Mouse (Mus musculus): Measurements from ENCODE around the gene Zbtb2. TPM values are rescaled to one million over a fixed set of nuclear protein-coding genes. Genes with fewer than 3 reads are reported as not detected.

The Zbtb2 gene
- total and polyA plus RNA-seq, 2 experiments from 2014 or later: 14.8 to 17.7 TPM

- H3K4me2 ChIP-seq (ENCODE audit: low read depth, low read length, poor library complexity, severe bottlenecking): peak overlapping the region; percentile 92
- H3K27ac ChIP-seq (ENCODE audit: low read depth, low read length): no peak overlapping the region
- peaks cover 21% of the 10 kb centered on the region for H3K4me1 ChIP-seq (ENCODE audit: insufficient read depth, low read length)
- no peak for TF ChIP-seq CTCF (IDR thresholded peaks at IDR 0.05)
- H3K9me3 ChIP-seq (ENCODE audit: low read length): no peaks in the 10 kb centered on the region
- H3K4me3 ChIP-seq (ENCODE audit: low read depth, low read length): peak overlapping the region; percentile 94
- 41% methylated on average over 5 of the region's 5 CpGs for WGBS
- no peak overlapping the region; the same call in 1 of the 2 replicates for H3K9ac ChIP-seq (replicated peaks; ENCODE audit: low read length, poor library complexity, severe bottlenecking)
- ATAC-seq (ENCODE audit: low FRiP score): no peak
- DNase-seq (ENCODE audit: low spot score): no peak
- H3K27me3 ChIP-seq (ENCODE audit: insufficient read depth, low read length): no peaks in the 10 kb centered on the region
- 0 out of 2 replicates have a peak, but pooled peaks cover 4% of the 10 kb centered on the region for H3K36me3 ChIP-seq (ENCODE audit: insufficient read depth, low read length)
These were observed 1.7 kb upstream of the Zbtb2 start for GRCm38 (mm10) chr10:4389461-4390112.

GRCm38 (mm10) chr10:4389036-4389435 is 1.1 kb upstream of the Zbtb2 start:
- DNase-seq (ENCODE audit: low spot score): no peak
- no peaks in the 10 kb centered on the region for H3K9me3 ChIP-seq (ENCODE audit: low read length)
- 16% methylated on average over 10 of the region's 10 CpGs for WGBS
- peak overlapping the region; percentile 99 for H3K9ac ChIP-seq (replicated peaks; ENCODE audit: low read length, poor library complexity, severe bottlenecking)
- H3K36me3 ChIP-seq (ENCODE audit: insufficient read depth, low read length): 0 out of 2 replicates have a peak, but pooled peaks cover 4% of the 10 kb centered on the region
- H3K4me1 ChIP-seq (ENCODE audit: insufficient read depth, low read length): peaks cover 21% of the 10 kb centered on the region
- no peak overlapping the region for H3K27ac ChIP-seq (ENCODE audit: low read depth, low read length)
- no peak for TF ChIP-seq CTCF (IDR thresholded peaks at IDR 0.05)
- peak overlapping the region; percentile 94 for H3K4me3 ChIP-seq (ENCODE audit: low read depth, low read length)
- peak overlapping the region; percentile 92 for H3K4me2 ChIP-seq (ENCODE audit: low read depth, low read length, poor library complexity, severe bottlenecking)
- no peak for ATAC-seq (ENCODE audit: low FRiP score)
- H3K27me3 ChIP-seq (ENCODE audit: insufficient read depth, low read length): no peaks in the 10 kb centered on the region

- Histone ChIP-seq H3K27ac (ENCODE audit: low read depth, low read length) (peak overlapping the region; percentile 99), H3K4me1 (ENCODE audit: insufficient read depth, low read length) (peaks cover 21% of the 10 kb centered on the region), H3K36me3 (ENCODE audit: insufficient read depth, low read length) (0 out of 2 replicates have a peak, but pooled peaks cover 4% of the 10 kb centered on the region), H3K9ac (replicated peaks; ENCODE audit: low read length, poor library complexity, severe bottlenecking) (peak overlapping the region; percentile 99), H3K9me3 (ENCODE audit: low read length) (no peaks in the 10 kb centered on the region), H3K4me2 (ENCODE audit: low read depth, low read length, poor library complexity, severe bottlenecking) (peak overlapping the region; percentile 92), H3K27me3 (ENCODE audit: insufficient read depth, low read length) (no peaks in the 10 kb centered on the region), H3K4me3 (ENCODE audit: low read depth, low read length) (peak overlapping the region; percentile 94)
- DNase-seq (ENCODE audit: low spot score) (peak; percentile 38), ATAC-seq (ENCODE audit: low FRiP score) (no peak; the same call in 1 of the 2 replicates)
- WGBS: under 1% methylated on average over 19 of the region's 19 CpGs
- no peak for TF ChIP-seq CTCF (IDR thresholded peaks at IDR 0.05)
These were observed 457 bp upstream of the Zbtb2 start for GRCm38 (mm10) chr10:4388384-4388745.

GRCm38 (mm10) chr10:4386609-4387591 is 1.0 kb downstream of the Zbtb2 start:
- peak; percentile 94 for ATAC-seq (ENCODE audit: low FRiP score)
- peak; percentile 97 for DNase-seq (ENCODE audit: low spot score)
- H3K27ac ChIP-seq (ENCODE audit: low read depth, low read length): peak overlapping the region; percentile 99
- WGBS: under 1% methylated on average over 33 of the region's 133 CpGs
- peak overlapping the region; percentile 92 for H3K4me2 ChIP-seq (ENCODE audit: low read depth, low read length, poor library complexity, severe bottlenecking)
- H3K9ac ChIP-seq (replicated peaks; ENCODE audit: low read length, poor library complexity, severe bottlenecking): peak overlapping the region; percentile 99
- no peaks in the 10 kb centered on the region for H3K36me3 ChIP-seq (ENCODE audit: insufficient read depth, low read length)
- H3K27me3 ChIP-seq (ENCODE audit: insufficient read depth, low read length): no peaks in the 10 kb centered on the region
- peak overlapping the region; percentile 94 for H3K4me3 ChIP-seq (ENCODE audit: low read depth, low read length)
- H3K9me3 ChIP-seq (ENCODE audit: low read length): no peaks in the 10 kb centered on the region
- 0 out of 2 replicates have a peak, but pooled peaks have one; percentile 1 for TF ChIP-seq CTCF (IDR thresholded peaks at IDR 0.05)
- H3K4me1 ChIP-seq (ENCODE audit: insufficient read depth, low read length): peaks cover 21% of the 10 kb centered on the region

- Histone ChIP-seq H3K27ac (ENCODE audit: low read depth, low read length) (no peak overlapping the region), H3K9me3 (ENCODE audit: low read length) (no peaks in the 10 kb centered on the region), H3K36me3 (ENCODE audit: insufficient read depth, low read length) (no peaks in the 10 kb centered on the region), H3K4me2 (ENCODE audit: low read depth, low read length, poor library complexity, severe bottlenecking) (no peak overlapping the region), H3K9ac (replicated peaks; ENCODE audit: low read length, poor library complexity, severe bottlenecking) (no peak overlapping the region), H3K27me3 (ENCODE audit: insufficient read depth, low read length) (no peaks in the 10 kb centered on the region), H3K4me1 (ENCODE audit: insufficient read depth, low read length) (peaks cover 3% of the 10 kb centered on the region; the same call in 1 of the 2 replicates), H3K4me3 (ENCODE audit: low read depth, low read length) (no peak overlapping the region)
- no peak for TF ChIP-seq CTCF (IDR thresholded peaks at IDR 0.05)
- no peak for ATAC-seq (ENCODE audit: low FRiP score)
- no peak for DNase-seq (ENCODE audit: low spot score)
- 97% methylated on average over 7 of the region's 7 CpGs for WGBS
These were observed 3.7 kb downstream of the Zbtb2 start for GRCm38 (mm10) chr10:4384244-4384643.
